Mouse (Mus musculus): ENCODE data around the gene Timm17a.

DNA sequence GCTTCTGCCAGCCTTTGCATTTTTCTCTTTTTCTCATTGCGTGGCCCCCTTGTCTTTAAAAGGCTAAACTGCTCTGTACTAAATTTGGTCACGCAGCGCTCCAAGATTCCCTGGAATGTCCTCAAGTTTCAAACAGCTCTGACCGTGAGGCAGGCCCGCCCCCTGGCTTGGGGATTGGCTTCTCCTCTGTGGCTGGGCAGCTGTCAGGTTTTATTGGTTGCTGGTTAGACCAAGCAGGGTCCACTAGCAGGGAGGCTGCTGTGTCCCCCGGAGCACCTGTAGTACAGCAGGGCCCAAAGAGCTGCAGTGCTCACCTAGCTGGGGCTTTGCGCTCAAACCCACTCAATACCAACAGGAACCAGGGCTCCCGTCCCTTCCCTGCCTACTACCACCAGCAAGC is 11.0 kb upstream of the Timm17a start, which contains the start of gene Lmod1:
- TF ChIP-seq GATA1 (IDR thresholded peaks at IDR 0.05; ENCODE audit: borderline replicate concordance, low read length) = no peak
- TF ChIP-seq FLI1 (IDR thresholded peaks at IDR 0.05; ENCODE audit: low read length) = no peak
